Mouse (Mus musculus): Measurements from ENCODE around the gene Rsph3a. TPM values are rescaled to one million over a fixed set of nuclear protein-coding genes. Genes with fewer than 3 reads are reported as not detected.
"Not testable (repeated sequence)": the region's sequence is repeated elsewhere in the genome, so short reads cannot be mapped to it uniquely, and the experiment has no call there.

The Rsph3a gene
- total and polyA plus RNA-seq, 3 experiments: 10.3 to 13.5 (median 11.7) TPM

DNA sequence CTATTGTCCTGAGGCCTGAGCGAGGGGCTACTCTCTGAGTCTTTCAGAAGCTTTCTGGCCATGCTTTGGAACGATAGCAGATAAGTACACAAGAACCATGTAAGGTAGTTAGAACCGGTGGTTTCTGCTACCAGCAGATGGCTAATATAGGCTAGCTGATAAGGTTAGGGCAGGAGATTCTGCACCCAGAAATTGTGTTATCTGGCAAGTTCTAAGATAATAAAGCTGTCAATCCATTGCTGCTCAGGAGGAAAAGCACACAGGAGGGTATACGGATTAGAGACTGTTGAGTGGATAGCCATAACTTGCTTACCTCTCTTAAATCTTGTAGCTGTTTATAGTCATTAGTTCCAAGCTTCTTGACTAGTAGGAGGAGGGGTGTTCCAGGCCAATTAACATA, 17.9 kb downstream of the Rsph3a start:
- TF ChIP-seq TAL1 (conservative IDR thresholded peaks at IDR 0.05; ENCODE audit: low read depth, low read length): 0 out of 2 replicates have a peak, but pooled peaks have one; percentile 16
- H3K9me3 ChIP-seq (replicated peaks); H3K4me3 ChIP-seq (ENCODE audit: low read depth, low read length); H3K36me3 ChIP-seq (replicated peaks); H3K27me3 ChIP-seq (ENCODE audit: insufficient read depth, low read length); DNase-seq (ENCODE audit: low spot score); H3K4me1 ChIP-seq (ENCODE audit: insufficient read depth, low read depth, low read length): not testable (repeated sequence)
- peak; percentile 40 for ATAC-seq (ENCODE audit: extremely low read depth, insufficient number of reproducible peaks, low FRiP score, poor library complexity, severe bottlenecking)

DNA sequence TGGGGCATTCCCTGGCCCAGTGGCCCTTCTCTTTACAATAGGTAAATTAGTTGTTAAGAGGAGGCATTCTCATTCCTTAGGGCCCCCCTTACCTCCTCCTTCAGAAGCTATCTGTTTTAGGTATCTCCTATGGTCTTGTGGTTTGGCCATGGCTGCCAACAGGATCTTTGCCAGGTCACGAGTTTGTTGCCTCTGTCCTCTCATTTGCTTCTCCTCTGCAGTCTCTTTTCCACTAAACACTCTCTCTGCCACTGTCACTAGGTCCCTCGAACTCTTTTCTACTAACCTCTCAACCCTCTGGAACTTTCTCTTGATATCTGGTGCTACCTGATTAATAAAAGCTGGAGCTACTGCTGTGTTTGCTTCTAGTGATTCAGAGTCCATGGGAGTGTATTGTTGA, 19.0 kb downstream of the Rsph3a start:
- not testable (repeated sequence) for ATAC-seq (ENCODE audit: extremely low read depth, insufficient number of reproducible peaks, low FRiP score, poor library complexity, severe bottlenecking); H3K4me1 ChIP-seq (ENCODE audit: insufficient read depth, low read depth, low read length); H3K9me3 ChIP-seq (replicated peaks); H3K27me3 ChIP-seq (ENCODE audit: insufficient read depth, low read length); H3K4me3 ChIP-seq (ENCODE audit: low read depth, low read length); DNase-seq (ENCODE audit: low spot score); H3K36me3 ChIP-seq (replicated peaks)

DNA sequence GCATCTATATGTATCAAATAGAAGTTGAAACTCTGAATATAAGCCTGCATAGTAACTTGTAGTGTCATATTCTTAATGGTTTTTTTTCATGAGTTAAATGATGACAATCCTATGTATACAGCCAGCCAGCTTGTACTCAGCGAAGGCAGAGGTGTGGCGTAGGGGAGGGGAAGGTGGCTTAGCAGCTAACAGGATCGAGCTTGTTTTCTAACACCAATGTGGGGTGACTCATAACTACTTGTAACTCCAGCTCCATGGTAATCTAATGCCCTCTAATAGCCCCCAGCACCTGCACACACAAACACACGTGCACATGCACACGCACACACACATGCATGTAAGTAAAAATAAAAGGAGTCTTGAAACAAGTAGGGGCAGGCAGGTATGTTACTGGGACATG, 23.1 kb downstream of the Rsph3a start:
- not testable (repeated sequence) for ATAC-seq (ENCODE audit: extremely low read depth, insufficient number of reproducible peaks, low FRiP score, poor library complexity, severe bottlenecking); H3K9me3 ChIP-seq (replicated peaks); H3K27me3 ChIP-seq (ENCODE audit: insufficient read depth, low read length); H3K36me3 ChIP-seq (replicated peaks); DNase-seq (ENCODE audit: low spot score); H3K4me1 ChIP-seq (ENCODE audit: insufficient read depth, low read depth, low read length); H3K4me3 ChIP-seq (ENCODE audit: low read depth, low read length)

DNA sequence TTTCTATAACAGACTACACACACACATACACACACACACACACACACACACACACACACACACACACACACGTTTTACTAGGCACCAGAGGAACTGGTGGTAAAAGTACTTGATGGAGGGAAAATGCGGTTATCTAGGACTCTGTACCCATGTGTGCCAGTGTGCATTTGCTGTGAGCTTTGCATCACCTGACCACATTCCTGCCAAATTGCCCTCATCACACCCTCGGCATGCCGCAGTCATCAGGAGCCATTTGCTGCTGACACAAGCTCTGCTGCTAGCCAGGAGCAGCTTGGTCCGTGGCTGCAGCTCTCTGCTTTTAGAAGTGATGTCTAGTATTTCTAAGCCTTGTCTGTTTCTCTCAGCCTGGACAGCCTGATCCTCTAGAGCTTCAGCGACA, 24.4 kb downstream of the Rsph3a start:
- not testable (repeated sequence) for ATAC-seq (ENCODE audit: extremely low read depth, insufficient number of reproducible peaks, low FRiP score, poor library complexity, severe bottlenecking); H3K9me3 ChIP-seq (replicated peaks); DNase-seq (ENCODE audit: low spot score); H3K4me1 ChIP-seq (ENCODE audit: insufficient read depth, low read depth, low read length); H3K27me3 ChIP-seq (ENCODE audit: insufficient read depth, low read length); H3K36me3 ChIP-seq (replicated peaks); H3K4me3 ChIP-seq (ENCODE audit: low read depth, low read length)

DNA sequence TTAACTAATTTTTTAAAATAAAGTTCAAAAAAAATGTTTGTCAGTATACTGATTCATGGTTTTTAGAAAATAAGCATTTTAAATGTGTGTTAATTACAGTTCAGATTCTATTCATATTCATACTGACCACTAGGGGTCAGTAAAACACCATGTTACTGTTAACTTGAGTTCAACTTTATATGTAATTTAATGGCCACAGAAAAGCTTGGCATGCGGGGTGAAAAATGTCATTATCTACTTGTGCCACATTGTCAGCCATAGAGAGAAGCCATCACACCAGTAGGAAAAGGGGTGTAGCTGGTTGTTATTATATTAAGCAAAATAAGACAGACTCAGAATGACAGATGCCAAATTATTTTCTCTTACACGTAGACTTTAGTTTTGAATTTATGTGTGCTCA, 38.1 kb downstream of the Rsph3a start:
- not testable (repeated sequence) for DNase-seq (ENCODE audit: low spot score); H3K27me3 ChIP-seq (ENCODE audit: insufficient read depth, low read length); H3K4me3 ChIP-seq (ENCODE audit: low read depth, low read length); H3K9me3 ChIP-seq (replicated peaks); H3K4me1 ChIP-seq (ENCODE audit: insufficient read depth, low read depth, low read length); H3K36me3 ChIP-seq (replicated peaks); ATAC-seq (ENCODE audit: extremely low read depth, insufficient number of reproducible peaks, low FRiP score, poor library complexity, severe bottlenecking)

DNA sequence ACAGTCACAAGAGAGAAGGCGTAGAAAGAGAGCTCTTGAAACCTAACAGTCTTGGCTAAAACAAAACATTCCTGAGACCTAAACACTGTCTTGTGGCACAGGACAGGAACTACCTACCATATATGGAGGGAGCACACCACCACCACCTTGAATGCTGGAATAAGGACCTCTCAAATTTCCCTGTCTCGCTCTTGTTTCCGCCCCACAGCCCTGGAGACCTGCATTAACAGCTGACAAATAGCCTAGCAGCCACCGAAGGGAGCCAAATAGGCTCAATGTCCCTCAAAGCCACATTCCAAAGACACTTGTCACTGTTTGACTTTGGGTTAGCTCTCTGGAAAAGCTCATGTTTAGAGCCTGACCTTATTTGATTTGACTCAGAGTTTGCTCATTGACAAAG, 40.2 kb downstream of the Rsph3a start:
- H3K27me3 ChIP-seq (ENCODE audit: insufficient read depth, low read length); DNase-seq (ENCODE audit: low spot score); ATAC-seq (ENCODE audit: extremely low read depth, insufficient number of reproducible peaks, low FRiP score, poor library complexity, severe bottlenecking): not testable (repeated sequence)

DNA sequence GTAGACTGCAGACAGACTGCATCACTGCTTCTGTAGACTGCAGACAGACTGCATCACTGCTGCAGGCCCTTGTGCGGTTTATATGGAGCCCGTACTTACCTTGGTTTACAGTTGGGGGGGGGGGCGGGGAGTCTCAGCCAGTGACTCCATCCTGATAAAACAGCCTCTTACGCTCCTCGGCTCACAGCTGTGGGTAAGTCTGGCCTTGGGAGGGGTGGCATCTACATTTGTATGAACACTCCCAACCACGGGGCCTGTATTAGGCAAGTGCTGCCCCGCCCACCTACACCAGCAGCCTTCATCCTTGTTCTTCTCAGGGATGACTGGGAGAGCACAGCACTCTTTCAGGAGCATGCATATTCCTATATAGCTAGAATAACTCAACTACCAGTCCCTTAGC, 41.6 kb downstream of the Rsph3a start:
- H3K27me3 ChIP-seq (ENCODE audit: insufficient read depth, low read length); H3K36me3 ChIP-seq (replicated peaks); H3K4me1 ChIP-seq (ENCODE audit: insufficient read depth, low read depth, low read length); H3K4me3 ChIP-seq (ENCODE audit: low read depth, low read length); H3K9me3 ChIP-seq (replicated peaks); ATAC-seq (ENCODE audit: extremely low read depth, insufficient number of reproducible peaks, low FRiP score, poor library complexity, severe bottlenecking); DNase-seq (ENCODE audit: low spot score): not testable (repeated sequence)

More for the DNA sequence above, 40.2 kb downstream of the Rsph3a start:
- not testable (repeated sequence) for H3K4me3 ChIP-seq (ENCODE audit: low read depth, low read length); H3K9me3 ChIP-seq (replicated peaks); H3K36me3 ChIP-seq (replicated peaks); H3K4me1 ChIP-seq (ENCODE audit: insufficient read depth, low read depth, low read length)

DNA sequence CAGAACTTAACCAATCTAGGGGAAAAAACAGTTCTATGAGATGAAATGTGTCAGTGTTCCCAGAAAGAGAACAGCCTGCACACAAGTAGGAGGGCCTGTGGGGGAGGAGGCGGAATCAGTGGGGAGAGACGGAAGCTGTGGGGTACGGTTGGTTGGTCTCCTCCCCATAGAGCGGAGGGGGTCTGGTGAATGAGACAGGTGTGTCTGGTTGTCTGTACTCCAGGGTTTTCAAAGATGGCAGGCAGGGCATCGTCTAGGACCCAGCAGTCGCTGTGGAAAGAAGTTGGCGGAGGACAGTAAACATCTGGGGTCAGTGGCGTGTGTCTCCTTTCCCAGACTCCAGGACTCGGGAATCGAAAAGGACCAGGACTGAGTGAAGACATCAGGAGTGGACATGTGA, 57.8 kb downstream of the Rsph3a start:
- H3K36me3 ChIP-seq (replicated peaks); H3K9me3 ChIP-seq (replicated peaks); H3K27me3 ChIP-seq (ENCODE audit: insufficient read depth, low read length); H3K4me1 ChIP-seq (ENCODE audit: insufficient read depth, low read depth, low read length); H3K4me3 ChIP-seq (ENCODE audit: low read depth, low read length); ATAC-seq (ENCODE audit: extremely low read depth, insufficient number of reproducible peaks, low FRiP score, poor library complexity, severe bottlenecking); DNase-seq (ENCODE audit: low spot score): not testable (repeated sequence)

DNA sequence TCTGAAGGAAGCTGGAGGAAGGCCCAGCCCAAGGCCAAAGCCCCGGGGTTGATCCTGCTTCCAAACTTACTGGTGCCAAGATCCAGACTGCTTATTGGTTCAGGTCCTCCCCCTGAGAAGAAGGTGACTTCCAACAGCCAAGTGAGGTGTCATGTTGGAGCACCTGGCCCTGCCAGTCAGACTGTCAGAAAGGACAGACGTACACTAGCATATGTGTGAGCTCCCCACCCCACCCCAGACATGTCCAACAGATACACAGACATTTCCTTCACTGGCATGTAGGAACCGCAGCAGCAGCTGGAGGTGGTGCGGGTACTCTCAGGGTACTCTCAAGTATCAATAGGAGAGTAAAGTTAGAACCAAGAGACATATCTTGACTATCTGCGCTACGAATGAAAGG, 61.4 kb downstream of the Rsph3a start:
- not testable (repeated sequence) for H3K9me3 ChIP-seq (replicated peaks); H3K27me3 ChIP-seq (ENCODE audit: insufficient read depth, low read length); ATAC-seq (ENCODE audit: extremely low read depth, insufficient number of reproducible peaks, low FRiP score, poor library complexity, severe bottlenecking); H3K36me3 ChIP-seq (replicated peaks); H3K4me1 ChIP-seq (ENCODE audit: insufficient read depth, low read depth, low read length); DNase-seq (ENCODE audit: low spot score); H3K4me3 ChIP-seq (ENCODE audit: low read depth, low read length)

DNA sequence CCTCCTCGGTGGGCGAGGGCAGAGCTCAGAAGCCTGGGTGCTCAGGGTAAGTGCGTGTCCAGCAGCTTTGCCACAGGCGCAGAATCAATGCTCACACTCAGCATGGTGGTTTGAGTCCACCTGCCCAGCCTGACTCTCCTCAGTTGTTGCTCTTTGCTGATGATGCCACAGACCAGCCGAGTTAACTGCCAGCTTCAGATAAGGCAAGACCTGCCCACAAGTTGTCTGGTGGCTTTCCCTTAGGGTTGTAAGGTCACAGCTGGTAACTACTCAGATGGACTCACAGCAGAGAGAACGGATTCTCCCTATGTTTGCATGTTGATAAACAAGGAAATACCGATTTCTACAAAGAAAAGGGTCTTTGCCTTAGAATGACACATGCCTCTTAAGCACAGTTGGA, 64.2 kb downstream of the Rsph3a start:
- not testable (repeated sequence) for H3K4me3 ChIP-seq (ENCODE audit: low read depth, low read length); ATAC-seq (ENCODE audit: extremely low read depth, insufficient number of reproducible peaks, low FRiP score, poor library complexity, severe bottlenecking); H3K36me3 ChIP-seq (replicated peaks); H3K9me3 ChIP-seq (replicated peaks); H3K27me3 ChIP-seq (ENCODE audit: insufficient read depth, low read length); DNase-seq (ENCODE audit: low spot score); H3K4me1 ChIP-seq (ENCODE audit: insufficient read depth, low read depth, low read length)

DNA sequence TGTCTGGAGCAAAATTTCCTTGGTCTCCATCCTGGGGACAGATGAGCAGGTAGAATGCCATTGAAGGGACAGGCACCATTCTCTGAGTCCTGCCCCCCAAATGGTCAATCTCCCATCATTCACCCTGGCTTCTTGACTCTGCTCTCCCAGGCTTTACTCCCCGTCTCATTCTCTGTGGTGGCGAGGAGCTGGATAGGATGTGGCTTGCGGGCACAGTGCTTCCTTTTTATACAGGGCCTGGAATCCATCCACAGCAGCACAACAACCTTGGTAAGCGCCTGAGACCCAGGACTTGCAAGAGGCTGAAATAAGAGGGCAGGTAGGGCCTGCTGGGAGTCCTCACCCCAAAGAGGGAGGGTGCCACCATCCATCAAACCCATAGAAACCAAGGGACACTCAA, 68.6 kb downstream of the Rsph3a start:
- H3K36me3 ChIP-seq (replicated peaks); H3K27me3 ChIP-seq (ENCODE audit: insufficient read depth, low read length); DNase-seq (ENCODE audit: low spot score); H3K4me1 ChIP-seq (ENCODE audit: insufficient read depth, low read depth, low read length); H3K4me3 ChIP-seq (ENCODE audit: low read depth, low read length); ATAC-seq (ENCODE audit: extremely low read depth, insufficient number of reproducible peaks, low FRiP score, poor library complexity, severe bottlenecking); H3K9me3 ChIP-seq (replicated peaks): not testable (repeated sequence)

DNA sequence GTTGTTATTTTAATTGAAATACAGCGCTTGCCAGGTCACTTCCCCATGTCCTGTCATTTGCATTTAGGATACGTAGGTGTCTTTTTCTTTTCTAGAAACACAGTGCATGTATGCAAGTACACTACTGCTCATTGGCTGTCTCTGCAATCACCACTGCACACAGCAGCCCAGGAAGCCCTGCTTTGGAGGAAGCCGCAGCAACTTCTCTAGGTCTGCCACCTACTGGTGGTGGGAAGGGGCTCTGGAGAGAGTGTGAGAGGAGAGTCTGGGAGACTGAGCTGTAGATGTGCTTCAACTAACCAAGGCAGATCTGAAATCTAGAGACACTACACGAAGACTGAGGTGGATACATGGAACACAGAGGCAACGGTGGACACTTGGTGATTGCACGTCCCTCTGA, 77.3 kb downstream of the Rsph3a start:
- not testable (repeated sequence) for H3K4me1 ChIP-seq (ENCODE audit: insufficient read depth, low read depth, low read length); ATAC-seq (ENCODE audit: extremely low read depth, insufficient number of reproducible peaks, low FRiP score, poor library complexity, severe bottlenecking); DNase-seq (ENCODE audit: low spot score); H3K4me3 ChIP-seq (ENCODE audit: low read depth, low read length); H3K27me3 ChIP-seq (ENCODE audit: insufficient read depth, low read length); H3K36me3 ChIP-seq (replicated peaks); H3K9me3 ChIP-seq (replicated peaks)
